Mouse (Mus musculus) cerebellum, adult 11 months (tissue): ENCODE data around the gene Msi1.
A peak's percentile ranks its signal among the peaks of the same experiment; 100 is the strongest.

ENCODE experiments used
- DNase-seq: peaks from one replicate; pipeline ENCODE4 v3.0.0; 2022

Msi1 gene

GRCm38 (mm10) chr5:115429359-115430186 lies at the start of gene Msi1:
Gene Msi1 (plus strand): TSS chr5:115429599.
- no peak for DNase-seq

- no peak for DNase-seq
Observed at GRCm38 (mm10) chr5:115391935-115392334, 37.5 kb upstream of the Msi1 start.

GRCm38 (mm10) chr5:115392969-115393368 lies 36.4 kb upstream of the Msi1 start:
- DNase-seq: no peak

- DNase-seq: no peak
Observed at GRCm38 (mm10) chr5:115394223-115394622, 35.2 kb upstream of the Msi1 start.

- DNase-seq: no peak
Observed at GRCm38 (mm10) chr5:115394836-115395235, 34.6 kb upstream of the Msi1 start.

GRCm38 (mm10) chr5:115396654-115397053 lies 32.7 kb upstream of the Msi1 start:
- no peak for DNase-seq

GRCm38 (mm10) chr5:115397839-115398780 lies 31.3 kb upstream of the Msi1 start:
- peak; percentile 16 for DNase-seq

GRCm38 (mm10) chr5:115402063-115402462 lies 27.3 kb upstream of the Msi1 start:
- no peak for DNase-seq

- no peak for DNase-seq
Observed at GRCm38 (mm10) chr5:115403436-115404140, 25.8 kb upstream of the Msi1 start.

GRCm38 (mm10) chr5:115404241-115404794 lies 25.1 kb upstream of the Msi1 start:
- DNase-seq: no peak

GRCm38 (mm10) chr5:115405205-115405604 lies 24.2 kb upstream of the Msi1 start:
- DNase-seq: no peak

GRCm38 (mm10) chr5:115408110-115408509 lies 21.3 kb upstream of the Msi1 start:
- DNase-seq: no peak

- DNase-seq: no peak
Observed at GRCm38 (mm10) chr5:115415111-115416085, 14.0 kb upstream of the Msi1 start.

GRCm38 (mm10) chr5:115428831-115429358 lies 504 bp upstream of the Msi1 start:
- DNase-seq: no peak

GRCm38 (mm10) chr5:115430187-115430960 lies 975 bp downstream of the Msi1 start:
- no peak for DNase-seq

- DNase-seq: no peak
Observed at GRCm38 (mm10) chr5:115431061-115431897, 1.9 kb downstream of the Msi1 start.

GRCm38 (mm10) chr5:115431898-115432259 lies 2.5 kb downstream of the Msi1 start:
- DNase-seq: no peak

- no peak for DNase-seq
Observed at GRCm38 (mm10) chr5:115432395-115432794, 3.0 kb downstream of the Msi1 start.

- no peak for DNase-seq
Observed at GRCm38 (mm10) chr5:115433191-115433590, 3.8 kb downstream of the Msi1 start.
